Mouse (Mus musculus) T-cell, adult 2 months (primary cell): ENCODE results near the gene Ppp2r2c.

Source experiments
- DNase-seq: peaks from one replicate; pipeline ENCODE4 v3.0.0; 2022; ENCODE audit warnings: low spot score

The Ppp2r2c gene

GRCm38 (mm10) chr5:36986617-36987016 lies 118.3 kb downstream of the Ppp2r2c start:
- no peak for DNase-seq

- DNase-seq: no peak
These were observed 119.9 kb downstream of the Ppp2r2c start for GRCm38 (mm10) chr5:36988124-36988780.

GRCm38 (mm10) chr5:36988781-36989624 lies 120.7 kb downstream of the Ppp2r2c start, which contains the start of gene Wfs1:
TSS of gene Wfs1 (minus strand) at chr5:36989205.
- peak; percentile 91 for DNase-seq

- DNase-seq: peak; percentile 20
These were observed 121.3 kb downstream of the Ppp2r2c start for GRCm38 (mm10) chr5:36989625-36989977.

GRCm38 (mm10) chr5:36990196-36990595 lies 121.9 kb downstream of the Ppp2r2c start:
- DNase-seq: no peak

- no peak for DNase-seq
These were observed 122.5 kb downstream of the Ppp2r2c start for GRCm38 (mm10) chr5:36990631-36991350.

- peak; percentile 56 for DNase-seq
These were observed 128.1 kb downstream of the Ppp2r2c start for GRCm38 (mm10) chr5:36996410-36996809.

- peak; percentile 40 for DNase-seq
These were observed 129.7 kb downstream of the Ppp2r2c start for GRCm38 (mm10) chr5:36997996-36998395.

- no peak for DNase-seq
These were observed 132.7 kb downstream of the Ppp2r2c start for GRCm38 (mm10) chr5:37001002-37001401.

GRCm38 (mm10) chr5:37002001-37002400 lies 133.7 kb downstream of the Ppp2r2c start:
- peak; percentile 60 for DNase-seq
